Mouse (Mus musculus) naive thymus-derived CD4-positive, alpha-beta T cell, adult 5 months (primary cell): ENCODE results near the gene Olfr11. TPM values are rescaled to one million over a fixed set of nuclear protein-coding genes. Genes with fewer than 3 reads are reported as not detected.

Experiments used
- polyA plus RNA-seq: library from polyadenylated mRNA; unstranded; fragments of 100-300 nt; shearing (Covaris generic); gene quantifications from one replicate; pipeline ENCODE4 v1.2.1, GENCODE M21; 2017

The Olfr11 gene
- not detected for polyA plus RNA-seq

DNA sequence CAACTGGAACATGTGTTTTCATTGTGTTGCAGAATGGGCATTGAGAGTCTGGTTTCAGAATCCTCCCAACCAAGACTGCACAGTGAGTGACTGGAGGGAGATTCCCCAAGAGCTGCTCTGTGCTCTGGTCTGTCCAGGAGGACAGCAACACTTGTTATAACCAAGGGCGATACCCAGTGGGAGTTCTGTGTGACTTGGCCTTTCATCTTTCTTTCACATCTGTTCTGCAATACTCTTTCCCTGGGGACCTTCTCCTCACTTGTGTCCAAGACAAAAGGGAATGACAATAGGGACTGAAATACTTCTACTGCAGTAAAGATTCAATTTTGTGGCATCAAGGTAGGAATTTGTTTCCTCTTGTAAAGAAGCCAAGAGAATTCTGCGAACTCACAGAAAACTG lies at the start of gene Olfr11:
TSS of gene Olfr11 (minus strand) at position 101 of the 400 bp plus-strand sequence.

DNA sequence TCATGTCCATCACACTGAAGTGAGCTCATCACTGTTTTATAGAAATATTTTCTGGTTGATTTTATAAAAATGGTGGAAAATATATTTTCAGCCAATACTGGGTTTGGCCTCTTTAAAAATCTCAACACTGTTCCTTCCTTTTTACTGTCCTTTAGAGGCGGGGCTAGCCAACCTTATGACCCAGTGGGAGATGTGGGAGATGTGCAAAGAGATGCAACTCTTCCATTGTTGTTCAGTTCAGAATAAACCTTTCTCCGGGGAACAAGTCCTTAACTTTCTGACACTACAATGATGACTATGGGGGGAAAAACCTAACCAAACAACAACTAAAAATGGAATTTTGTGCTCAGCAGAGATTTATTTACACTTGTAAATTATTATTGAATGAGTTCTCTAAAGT lies 35.0 kb upstream of the Olfr11 start, which contains the start of gene Olfr1360:
TSS of gene Olfr1360 (minus strand) at position 101 of the 400 bp plus-strand sequence.

GRCm38 (mm10) chr13:21663286-21663685 lies 21.0 kb upstream of the Olfr11 start, which contains the start of gene Olfr1361:
Gene Olfr1361 (minus strand): TSS chr13:21663386.

GRCm38 (mm10) chr13:21613922-21614321 lies 28.4 kb downstream of the Olfr11 start, which contains the start of gene Olfr1362:
Gene Olfr1362 (minus strand): TSS chr13:21614022.

Other genes with a start within 250 kb of the Olfr11 start
- 33.9 TPM for gene Zkscan3, start 239.8 kb downstream of the Olfr11 start, polyA plus RNA-seq
- 0.26 TPM for gene Pgbd1, start 201.5 kb downstream of the Olfr11 start, polyA plus RNA-seq
- gene Zscan26, start 188.8 kb downstream of the Olfr11 start, polyA plus RNA-seq = 6.6 TPM
- not detected for gene Nkapl, start 174.0 kb downstream of the Olfr11 start, polyA plus RNA-seq
- not detected for gene Zkscan4, start 163.6 kb downstream of the Olfr11 start, polyA plus RNA-seq
- not detected for gene Gm10065, start 163.1 kb downstream of the Olfr11 start, polyA plus RNA-seq
- gene AK157302, start 147.3 kb downstream of the Olfr11 start, polyA plus RNA-seq = 0.55 TPM
- gene Gm11273, start 141.1 kb downstream of the Olfr11 start, polyA plus RNA-seq = 3.5 TPM
- 3.1 TPM for gene Zkscan8, start 111.4 kb downstream of the Olfr11 start, polyA plus RNA-seq
- gene Olfr1366, start 99.7 kb downstream of the Olfr11 start, polyA plus RNA-seq = 0.11 TPM
- gene Olfr1535, start 82.6 kb downstream of the Olfr11 start, polyA plus RNA-seq = not detected
- not detected for gene Olfr1364, start 60.8 kb downstream of the Olfr11 start, polyA plus RNA-seq
- gene Olfr1362, start 28.5 kb downstream of the Olfr11 start, polyA plus RNA-seq = not detected
- gene Olfr1361, start 20.9 kb upstream of the Olfr11 start, polyA plus RNA-seq = not detected
- gene Olfr1360, start 34.9 kb upstream of the Olfr11 start, polyA plus RNA-seq = not detected
- not detected for gene Olfr1359, start 55.6 kb upstream of the Olfr11 start, polyA plus RNA-seq
- not detected for gene Hist1h2bl, start 73.6 kb upstream of the Olfr11 start, polyA plus RNA-seq
- not detected for gene Hist1h2ai, start 73.9 kb upstream of the Olfr11 start, polyA plus RNA-seq
- 1.7 TPM for gene Hist1h3h, start 75.1 kb upstream of the Olfr11 start, polyA plus RNA-seq
- not detected for gene Hist1h2bm, start 79.5 kb upstream of the Olfr11 start, polyA plus RNA-seq
- 1.1 TPM for gene Hist1h4j, start 92.5 kb upstream of the Olfr11 start, polyA plus RNA-seq
- gene Hist1h4k, start 108.0 kb upstream of the Olfr11 start, polyA plus RNA-seq = 10.0 TPM
- 4.1 TPM for gene Hist1h2ak, start 111.3 kb upstream of the Olfr11 start, polyA plus RNA-seq
- 2.5 TPM for gene Hist1h2bn, start 111.6 kb upstream of the Olfr11 start, polyA plus RNA-seq
- gene Hist1h1b, start 138.1 kb upstream of the Olfr11 start, polyA plus RNA-seq = 0.97 TPM
- gene Hist1h3i, start 140.9 kb upstream of the Olfr11 start, polyA plus RNA-seq = 1.9 TPM
- 2.3 TPM for gene Hist1h2an, start 144.7 kb upstream of the Olfr11 start, polyA plus RNA-seq
- gene Hist1h2bp, start 144.9 kb upstream of the Olfr11 start, polyA plus RNA-seq = not detected
- 6.5 TPM for gene Hist1h2bq, start 167.7 kb upstream of the Olfr11 start, polyA plus RNA-seq
- gene Hist1h2ao, start 167.9 kb upstream of the Olfr11 start, polyA plus RNA-seq = 14.0 TPM
- gene Hist1h4m, start 169.2 kb upstream of the Olfr11 start, polyA plus RNA-seq = 29.9 TPM
- 31.0 TPM for gene Hist1h4n, start 189.7 kb upstream of the Olfr11 start, polyA plus RNA-seq
- 68.0 TPM for gene Hist1h2ap, start 191.0 kb upstream of the Olfr11 start, polyA plus RNA-seq
- gene Hist1h2br, start 191.2 kb upstream of the Olfr11 start, polyA plus RNA-seq = 6.1 TPM